Mouse (Mus musculus): Measurements from ENCODE around the gene Hspa2. TPM values are rescaled to one million over a fixed set of nuclear protein-coding genes. Genes with fewer than 3 reads are reported as not detected.

Gene Hspa2
- polyA plus RNA-seq, 1 experiment: 3.8 TPM

- no peak for TF ChIP-seq POLR2A (IDR thresholded peaks at IDR 0.05; ENCODE audit: low read depth, low read length)
- H3K4me3 ChIP-seq (ENCODE audit: extremely low read depth, insufficient read depth, insufficient read length): no peak overlapping the region
- no peak overlapping the region for H3K27ac ChIP-seq (ENCODE audit: insufficient read depth, low read length)
- 80% methylated on average over 4 of the region's 4 CpGs for WGBS
- peaks cover 9% of the 10 kb centered on the region for H3K4me1 ChIP-seq (ENCODE audit: control insufficient read depth, insufficient read depth, insufficient read length)
- no peak for DNase-seq (ENCODE audit: low read depth in 1 of 2, low spot score in 2 of 2)
- no peaks in the 10 kb centered on the region for H3K36me3 ChIP-seq (ENCODE audit: control insufficient read depth, insufficient read depth, low read length)
- peaks cover 11% of the 10 kb centered on the region for H3K27me3 ChIP-seq (ENCODE audit: control insufficient read depth, insufficient read depth, low read length)
These were observed 5.2 kb downstream of the Hspa2 start for GRCm38 (mm10) chr12:76409166-76409565.

DNA sequence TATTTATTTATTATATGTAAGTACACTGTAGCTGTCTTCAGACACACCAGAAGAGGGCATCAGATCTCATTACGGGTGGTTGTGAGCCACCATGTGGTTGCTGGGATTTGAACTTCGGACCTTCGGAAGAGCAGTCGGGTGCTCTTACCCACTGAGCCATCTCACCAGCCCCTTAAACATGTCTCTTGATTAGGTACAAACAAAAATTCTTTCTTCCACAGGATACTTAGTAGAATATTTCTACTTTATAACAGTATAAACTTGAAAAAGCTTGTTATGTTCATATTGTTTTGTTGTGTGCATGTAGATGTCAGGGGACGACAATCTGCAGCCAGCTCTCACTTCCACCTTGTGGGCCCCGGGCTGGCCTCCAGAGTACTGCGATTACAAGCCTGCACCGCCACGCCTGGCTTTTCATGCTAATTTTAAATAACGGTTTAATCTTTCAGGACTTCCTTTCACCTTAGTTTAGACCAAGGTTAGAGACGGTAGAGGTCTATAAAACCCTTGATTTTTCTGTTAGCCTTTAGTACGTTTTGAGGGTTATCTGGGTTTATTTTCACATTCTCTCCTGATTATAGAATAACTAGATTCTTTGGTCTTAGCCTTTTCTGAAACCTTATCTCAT lies 11.5 kb downstream of the Hspa2 start:
- WGBS: 44% methylated on average over 12 of the region's 12 CpGs
- Histone ChIP-seq H3K4me1 (ENCODE audit: control insufficient read depth, insufficient read depth, insufficient read length) (no peaks in the 10 kb centered on the region), H3K27ac (ENCODE audit: insufficient read depth, low read length) (no peak overlapping the region), H3K4me3 (ENCODE audit: extremely low read depth, insufficient read depth, insufficient read length) (no peak overlapping the region), H3K27me3 (ENCODE audit: control insufficient read depth, insufficient read depth, low read length) (peaks cover 3% of the 10 kb centered on the region; the same call in 1 of the 2 replicates), H3K36me3 (ENCODE audit: control insufficient read depth, insufficient read depth, low read length) (no peaks in the 10 kb centered on the region)
- no peak for TF ChIP-seq POLR2A (IDR thresholded peaks at IDR 0.05; ENCODE audit: low read depth, low read length)
- TF ChIP-seq CTCF (IDR thresholded peaks at IDR 0.05; ENCODE audit: extremely low read depth, insufficient read depth, insufficient read length, insufficient replicate concordance): no peak
- DNase-seq (ENCODE audit: low read depth in 1 of 2, low spot score in 2 of 2): peak in 1 of 2 experiments; percentile 43

GRCm38 (mm10) chr12:76417433-76417854 lies 13.5 kb downstream of the Hspa2 start, which contains the start of gene Ppp1r36:
Gene Ppp1r36 (plus strand): TSS chr12:76417538.
- Histone ChIP-seq H3K27me3 (ENCODE audit: control insufficient read depth, insufficient read depth, low read length) (peaks cover 3% of the 10 kb centered on the region; the same call in 1 of the 2 replicates), H3K27ac (ENCODE audit: insufficient read depth, low read length) (no peak within 1 kb of the TSS), H3K4me1 (ENCODE audit: control insufficient read depth, insufficient read depth, insufficient read length) (no peaks in the 10 kb centered on the region), H3K36me3 (ENCODE audit: control insufficient read depth, insufficient read depth, low read length) (no peaks in the 10 kb centered on the region), H3K4me3 (ENCODE audit: extremely low read depth, insufficient read depth, insufficient read length) (peak within 1 kb of the TSS; percentile 9; the same call in 1 of the 2 replicates)
- DNase-seq (ENCODE audit: low read depth in 1 of 2, low spot score in 2 of 2): no peak
- TF ChIP-seq POLR2A (IDR thresholded peaks at IDR 0.05; ENCODE audit: low read depth, low read length) (no peak), CTCF (IDR thresholded peaks at IDR 0.05; ENCODE audit: extremely low read depth, insufficient read depth, insufficient read length, insufficient replicate concordance) (no peak)
- WGBS: 28% methylated on average over 37 of the region's 37 CpGs

DNA sequence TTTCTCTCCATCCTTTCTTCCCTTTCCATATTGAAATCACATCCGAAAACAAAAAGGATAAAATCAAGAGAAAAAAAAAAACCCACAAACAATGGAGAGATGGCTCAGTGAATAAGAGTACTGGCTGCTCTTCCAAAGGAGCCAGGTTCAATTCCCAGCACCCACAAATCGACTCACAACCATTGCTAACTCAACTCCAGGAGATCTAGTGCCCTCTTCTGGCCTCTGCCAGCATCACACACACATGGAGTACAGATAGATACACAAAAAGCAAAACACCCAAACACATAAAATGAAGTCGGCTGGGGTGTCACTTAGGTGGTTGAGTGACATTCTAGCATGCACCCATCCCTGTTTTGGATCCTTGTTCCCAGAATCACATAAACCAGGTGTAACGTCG lies 14.4 kb downstream of the Hspa2 start:
- no peaks in the 10 kb centered on the region for H3K4me1 ChIP-seq (ENCODE audit: control insufficient read depth, insufficient read depth, insufficient read length)
- H3K27ac ChIP-seq (ENCODE audit: insufficient read depth, low read length): no peak overlapping the region
- TF ChIP-seq CTCF (IDR thresholded peaks at IDR 0.05; ENCODE audit: extremely low read depth, insufficient read depth, insufficient read length, insufficient replicate concordance): no peak
- no peak for TF ChIP-seq POLR2A (IDR thresholded peaks at IDR 0.05; ENCODE audit: low read depth, low read length)
- WGBS: 90% methylated on average over 5 of the region's 5 CpGs
- no peaks in the 10 kb centered on the region for H3K36me3 ChIP-seq (ENCODE audit: control insufficient read depth, insufficient read depth, low read length)
- no peak for DNase-seq (ENCODE audit: low read depth in 1 of 2, low spot score in 2 of 2)
- no peak overlapping the region for H3K4me3 ChIP-seq (ENCODE audit: extremely low read depth, insufficient read depth, insufficient read length)
- H3K27me3 ChIP-seq (ENCODE audit: control insufficient read depth, insufficient read depth, low read length): peaks cover 3% of the 10 kb centered on the region; the same call in 1 of the 2 replicates

DNA sequence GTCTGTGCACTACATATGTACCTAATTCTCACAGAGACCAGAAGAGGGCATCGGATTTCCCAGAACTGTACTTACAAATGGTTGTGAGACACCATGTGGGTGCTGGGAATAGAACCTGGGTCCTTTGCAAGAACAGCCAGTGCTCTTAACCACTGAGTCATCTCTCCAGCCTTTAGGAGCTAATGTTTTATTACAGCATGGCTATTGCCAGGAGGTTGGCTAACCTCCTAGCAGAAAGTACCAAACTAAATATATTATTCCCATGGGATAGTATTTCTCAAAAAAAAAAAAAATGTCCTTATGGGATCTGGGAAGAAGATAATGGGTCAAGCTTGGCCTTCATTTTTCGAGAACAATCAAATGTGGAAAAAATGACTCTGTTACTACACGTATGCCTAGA lies 21.3 kb downstream of the Hspa2 start:
- no peaks in the 10 kb centered on the region for H3K36me3 ChIP-seq (ENCODE audit: control insufficient read depth, insufficient read depth, low read length)
- WGBS: 94% methylated on average over 3 of the region's 3 CpGs
- DNase-seq (ENCODE audit: low read depth in 1 of 2, low spot score in 2 of 2): no peak
- H3K27me3 ChIP-seq (ENCODE audit: control insufficient read depth, insufficient read depth, low read length): no peaks in the 10 kb centered on the region
- H3K4me3 ChIP-seq (ENCODE audit: extremely low read depth, insufficient read depth, insufficient read length): no peak overlapping the region
- H3K4me1 ChIP-seq (ENCODE audit: control insufficient read depth, insufficient read depth, insufficient read length): no peaks in the 10 kb centered on the region
- no peak overlapping the region for H3K27ac ChIP-seq (ENCODE audit: insufficient read depth, low read length)
- TF ChIP-seq POLR2A (IDR thresholded peaks at IDR 0.05; ENCODE audit: low read depth, low read length) (no peak), CTCF (IDR thresholded peaks at IDR 0.05; ENCODE audit: extremely low read depth, insufficient read depth, insufficient read length, insufficient replicate concordance) (no peak)

DNA sequence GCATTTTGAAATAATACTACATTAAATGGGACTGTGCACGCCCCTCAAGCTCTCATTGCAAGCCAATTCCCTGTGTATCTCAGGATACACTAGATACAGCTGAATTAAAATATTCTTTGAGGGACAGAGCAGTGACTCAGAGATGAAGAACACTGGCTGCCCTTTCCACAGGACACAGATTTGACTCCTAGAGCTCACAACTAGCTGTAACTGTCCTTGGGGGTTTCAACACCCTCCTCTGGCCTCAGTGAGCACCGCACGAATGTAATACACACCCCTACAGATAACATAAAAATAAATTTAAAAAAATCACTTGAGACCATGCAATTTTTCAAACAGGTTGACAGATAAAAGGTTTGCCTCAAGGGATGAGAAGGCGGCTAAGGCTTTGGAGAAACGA lies 23.6 kb downstream of the Hspa2 start:
- Histone ChIP-seq H3K36me3 (ENCODE audit: control insufficient read depth, insufficient read depth, low read length) (no peaks in the 10 kb centered on the region), H3K27me3 (ENCODE audit: control insufficient read depth, insufficient read depth, low read length) (no peaks in the 10 kb centered on the region), H3K4me1 (ENCODE audit: control insufficient read depth, insufficient read depth, insufficient read length) (no peaks in the 10 kb centered on the region), H3K4me3 (ENCODE audit: extremely low read depth, insufficient read depth, insufficient read length) (no peak overlapping the region), H3K27ac (ENCODE audit: insufficient read depth, low read length) (no peak overlapping the region)
- DNase-seq (ENCODE audit: low read depth in 1 of 2, low spot score in 2 of 2): no peak
- TF ChIP-seq POLR2A (IDR thresholded peaks at IDR 0.05; ENCODE audit: low read depth, low read length) (no peak), CTCF (IDR thresholded peaks at IDR 0.05; ENCODE audit: extremely low read depth, insufficient read depth, insufficient read length, insufficient replicate concordance) (no peak)
- WGBS: 72% methylated on average over 5 of the region's 5 CpGs

- TF ChIP-seq CTCF (IDR thresholded peaks at IDR 0.05; ENCODE audit: extremely low read depth, insufficient read depth, insufficient read length, insufficient replicate concordance): no peak
- no peak for TF ChIP-seq POLR2A (IDR thresholded peaks at IDR 0.05; ENCODE audit: low read depth, low read length)
- no peak for DNase-seq (ENCODE audit: low read depth in 1 of 2, low spot score in 2 of 2)
- no peaks in the 10 kb centered on the region for H3K36me3 ChIP-seq (ENCODE audit: control insufficient read depth, insufficient read depth, low read length)
- H3K27me3 ChIP-seq (ENCODE audit: control insufficient read depth, insufficient read depth, low read length): peaks cover 6% of the 10 kb centered on the region; the same call in 1 of the 2 replicates
- H3K4me1 ChIP-seq (ENCODE audit: control insufficient read depth, insufficient read depth, insufficient read length): no peaks in the 10 kb centered on the region; the same call in 1 of the 2 replicates
- WGBS: 67% methylated on average over 5 of the region's 5 CpGs
- no peak overlapping the region for H3K4me3 ChIP-seq (ENCODE audit: extremely low read depth, insufficient read depth, insufficient read length)
- no peak overlapping the region for H3K27ac ChIP-seq (ENCODE audit: insufficient read depth, low read length)
These were observed 27.0 kb downstream of the Hspa2 start for GRCm38 (mm10) chr12:76430879-76431406.

Measured in spleen, adult 2 months (tissue).